Mouse (Mus musculus): ENCODE measurements at regions not wholly inside any gene's neighbourhood (a gene's known extent, or its start where the extent isn't known, plus 50 kb on each side); places are given as distances from the start of the nearest gene placed in this dataset.

DNA sequence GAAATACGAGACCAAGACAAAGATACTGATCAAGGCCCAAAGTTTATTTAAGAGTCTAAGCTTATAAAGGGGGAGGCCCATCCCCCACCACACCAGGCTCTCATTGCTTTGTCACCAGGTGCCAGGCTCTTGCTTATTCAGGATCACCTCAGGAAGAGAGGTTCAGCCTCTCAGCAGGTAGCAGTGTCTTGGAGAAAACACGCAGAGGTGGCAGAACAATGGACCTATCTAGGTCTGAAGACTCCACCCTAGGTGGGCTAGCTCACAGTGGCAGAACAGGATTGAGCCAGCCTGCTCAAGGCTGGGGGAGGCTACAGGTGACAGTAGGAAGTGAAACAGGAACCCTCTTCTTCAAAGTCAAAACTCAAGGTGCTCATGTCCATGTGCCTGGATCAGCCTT lies 174.9 kb downstream of the Rps24 start:
- TF ChIP-seq CTCF (IDR thresholded peaks at IDR 0.05; ENCODE audit: control insufficient read depth, insufficient read depth, insufficient replicate concordance, low read depth, low read length): no peak
- TF ChIP-seq POLR2A (IDR thresholded peaks at IDR 0.05; ENCODE audit: control insufficient read depth, low read depth, low read length): no peak
